Comparison of ENCODE assay signal across 8 mouse cellular contexts in the genomic region with DNA sequence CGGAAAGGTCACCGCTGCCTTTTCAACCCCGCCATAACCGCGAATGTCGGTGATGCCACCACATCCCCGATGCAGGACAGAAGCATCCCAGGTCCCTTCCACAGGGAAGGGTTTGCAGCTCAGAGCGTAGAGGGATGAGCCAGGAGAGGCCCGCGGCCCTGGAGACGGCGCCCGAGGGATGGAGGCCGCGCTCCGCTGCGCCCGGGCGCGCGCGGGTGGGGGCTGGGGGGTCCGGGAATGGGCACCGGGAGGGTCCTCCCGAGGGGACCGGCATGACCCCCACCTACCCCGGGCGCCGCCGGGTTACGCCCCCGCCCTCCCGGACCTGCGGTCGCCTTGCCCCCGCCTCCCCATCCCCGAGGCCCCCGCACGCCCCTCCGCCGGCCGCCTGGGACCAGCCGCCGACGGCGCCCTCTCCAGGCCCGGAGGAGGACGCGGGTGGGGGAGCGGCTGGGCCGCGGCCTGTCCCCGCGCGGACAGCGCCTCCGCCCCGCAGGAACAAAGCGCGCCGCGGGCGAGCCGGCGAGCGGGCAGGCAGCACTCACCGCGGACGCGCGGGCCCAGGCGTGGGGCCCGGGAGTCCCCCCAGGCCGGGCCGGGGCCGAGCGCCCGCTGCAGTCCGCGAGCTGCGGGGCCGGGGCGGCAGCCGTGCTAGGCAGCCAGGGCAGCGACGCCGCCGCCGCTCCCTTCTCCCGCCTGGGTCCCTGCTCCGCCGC. TPM values are rescaled to one million over a fixed set of nuclear protein-coding genes. Genes with fewer than 3 reads are reported as not detected.
DNase-seq lines count a peak whose midpoint lies in the region; ATAC-seq and TF ChIP-seq lines count a peak whose summit lies in the region.

No protein-coding gene starts in this region.

- peak; percentile 72 for ATAC-seq in embryonic facial prominence, embryonic 11.5 days (replicated peaks; ENCODE audit: insufficient number of reproducible peaks, low FRiP score, low TSS enrichment, low read depth)
- peak; percentile 85 for ATAC-seq in kidney, embryonic 16.5 days (ENCODE audit: low FRiP score, low TSS enrichment)
- ATAC-seq in liver, embryonic 15.5 days (ENCODE audit: insufficient read depth): peak; percentile 81

- H3K9ac ChIP-seq in embryonic facial prominence, embryonic 11.5 days (replicated peaks; ENCODE audit: low read length): peak overlapping the region; percentile 98
- peak overlapping the region; percentile 93 for H3K9ac ChIP-seq in heart, adult 2 months (ENCODE audit: low read depth, low read length)
- peak overlapping the region; percentile 99 for H3K9ac ChIP-seq in kidney, embryonic 16.5 days (replicated peaks; ENCODE audit: low read length)
- H3K9ac ChIP-seq in liver, embryonic 15.5 days: peak overlapping the region; percentile 90

- TF ChIP-seq EP300 in heart, adult 2 months (IDR thresholded peaks at IDR 0.05; ENCODE audit: insufficient read depth, low read depth, low read length): no peak

- TF ChIP-seq CTCF in heart, adult 2 months (IDR thresholded peaks at IDR 0.05): peak; percentile 47

- under 1% methylated on average over 63 of the region's 92 CpGs for WGBS in embryonic facial prominence, embryonic 11.5 days
- under 1% methylated on average over 56 of the region's 92 CpGs for WGBS in heart, adult 2 months
- under 1% methylated on average over 46 of the region's 92 CpGs for WGBS in kidney, embryonic 16.5 days
- under 1% methylated on average over 69 of the region's 92 CpGs for WGBS in liver, embryonic 15.5 days (ENCODE audit: insufficient replicate concordance)

- no peaks in the 10 kb centered on the region for H3K4me1 ChIP-seq in embryonic facial prominence, embryonic 11.5 days (ENCODE audit: control insufficient read depth, insufficient read depth, low read length)
- peaks cover 5% of the 10 kb centered on the region for H3K4me1 ChIP-seq in heart, adult 2 months (ENCODE audit: control insufficient read depth, insufficient read depth, low read length)
- H3K4me1 ChIP-seq in kidney, embryonic 16.5 days (ENCODE audit: insufficient read depth, low read length): peaks cover 25% of the 10 kb centered on the region
- H3K4me1 ChIP-seq in liver, embryonic 15.5 days (replicated peaks): peaks cover 36% of the 10 kb centered on the region

- no peak for TF ChIP-seq POLR2A in heart, adult 2 months (IDR thresholded peaks at IDR 0.05; ENCODE audit: insufficient read depth, low read depth, low read length)

- DNase-seq in spleen, postnatal 10 days (ENCODE audit: low spot score in 2 of 2): peak; percentile 14 to 46
- DNase-seq in spleen, postnatal 36 days (ENCODE audit: low spot score in 2 of 2): no peak
- DNase-seq in embryonic facial prominence, embryonic 11.5 days (ENCODE audit: low spot score): peak; percentile 71
- peak in 1 of 2 experiments; percentile 81 for DNase-seq in heart, adult 2 months
- DNase-seq in neural tube, embryonic 10.5 days (ENCODE audit: extremely low spot score, low spot score): peak; percentile 76
- DNase-seq in urinary bladder, postnatal 25 days (ENCODE audit: low spot score): peak; percentile 49

- peak overlapping the region; percentile 93 for H3K4me3 ChIP-seq in embryonic facial prominence, embryonic 11.5 days (ENCODE audit: low read depth, low read length)
- H3K4me3 ChIP-seq in heart, adult 2 months: peak overlapping the region; percentile 93
- peak overlapping the region; percentile 92 for H3K4me3 ChIP-seq in kidney, embryonic 16.5 days (ENCODE audit: low read length)
- H3K4me3 ChIP-seq in liver, embryonic 15.5 days (replicated peaks): peak overlapping the region; percentile 90

- no peaks in the 10 kb centered on the region for H3K36me3 ChIP-seq in embryonic facial prominence, embryonic 11.5 days (replicated peaks; ENCODE audit: control insufficient read depth, insufficient read depth, low read depth, low read length)
- no peaks in the 10 kb centered on the region for H3K36me3 ChIP-seq in heart, adult 2 months (ENCODE audit: control insufficient read depth, insufficient read depth, low read length)
- no peaks in the 10 kb centered on the region for H3K36me3 ChIP-seq in kidney, embryonic 16.5 days (ENCODE audit: insufficient read depth, low read length)
- H3K36me3 ChIP-seq in liver, embryonic 15.5 days (replicated peaks): no peaks in the 10 kb centered on the region

- no peaks in the 10 kb centered on the region for H3K9me3 ChIP-seq in embryonic facial prominence, embryonic 11.5 days (replicated peaks; ENCODE audit: control insufficient read depth, low read length)
- no peaks in the 10 kb centered on the region for H3K9me3 ChIP-seq in kidney, embryonic 16.5 days (ENCODE audit: low read length)
- H3K9me3 ChIP-seq in liver, embryonic 15.5 days (replicated peaks): no peaks in the 10 kb centered on the region

- intact Hi-C loops in heart, adult 2 months (cut with DNase I): loop anchor here (5.0 kb wide), 2 partner anchors 42 to 62 kb away; no protein-coding TSS in a partner anchor

- H3K79me2 ChIP-seq in heart, adult 2 months (replicated peaks; ENCODE audit: control insufficient read depth, insufficient read depth, low read length): peaks cover 4% of the 10 kb centered on the region

- peak overlapping the region; percentile 57 for H3K4me2 ChIP-seq in embryonic facial prominence, embryonic 11.5 days (ENCODE audit: low read depth, low read length)
- H3K4me2 ChIP-seq in kidney, embryonic 16.5 days (replicated peaks; ENCODE audit: low read depth, low read length): peak overlapping the region; percentile 71
- H3K4me2 ChIP-seq in liver, embryonic 15.5 days: peak overlapping the region; percentile 92

- peak overlapping the region; percentile 93 for H3K27ac ChIP-seq in embryonic facial prominence, embryonic 11.5 days (replicated peaks; ENCODE audit: low read depth, low read length)
- H3K27ac ChIP-seq in heart, adult 2 months: peak overlapping the region; percentile 87
- peak overlapping the region; percentile 95 for H3K27ac ChIP-seq in kidney, embryonic 16.5 days (ENCODE audit: low read length)
- H3K27ac ChIP-seq in liver, embryonic 15.5 days (replicated peaks): peak overlapping the region; percentile 79

- no peaks in the 10 kb centered on the region for H3K27me3 ChIP-seq in embryonic facial prominence, embryonic 11.5 days (ENCODE audit: control insufficient read depth, insufficient read depth, low read length)
- H3K27me3 ChIP-seq in heart, adult 2 months (ENCODE audit: control insufficient read depth, insufficient read depth, low read length): no peaks in the 10 kb centered on the region
- no peaks in the 10 kb centered on the region for H3K27me3 ChIP-seq in kidney, embryonic 16.5 days (ENCODE audit: insufficient read depth, low read length)
- H3K27me3 ChIP-seq in liver, embryonic 15.5 days: no peaks in the 10 kb centered on the region

RNA-seq across cellular contexts. Expression of a gene that starts 0.5 kb away (rescaled TPM):
- 17.4 and 17.7 TPM in 2 replicates for polyA plus RNA-seq in embryonic facial prominence, embryonic 11.5 days (2014; fragmentation: Nextera tagmentation; extraction: Ambion mirVana)
- total RNA-seq in heart, adult 2 months (2021): 10 to 100 TPM; 29.0 to 29.3 TPM
- polyA plus RNA-seq in heart, adult 2 months (2012; rRNA removed): 11.6 and 13.9 TPM in 2 replicates
- polyA plus RNA-seq in kidney, embryonic 16.5 days (2015; fragmentation: Nextera tagmentation; extraction: Ambion mirVana): 20.1 and 22.4 TPM in 2 replicates
- polyA plus RNA-seq in liver, embryonic 15.5 days (2015; fragmentation: Nextera tagmentation; extraction: Ambion mirVana): 3.4 and 4.2 TPM in 2 replicates

Comparison
In these comparisons a context has a peak if more than half of its experiments do, and no peak if none do; other contexts are left out.
1. DNase-seq: peak in spleen, postnatal 10 days (2 of 2), embryonic facial prominence, embryonic 11.5 days (single experiment), neural tube, embryonic 10.5 days (single experiment) and urinary bladder, postnatal 25 days (single experiment); none in spleen, postnatal 36 days (0 of 2).
2. Peak in every context shown above with its lines, with median percentiles within 50 percentile points of each other: ATAC-seq, H3K27ac ChIP-seq, H3K4me2 ChIP-seq, H3K4me3 ChIP-seq and H3K9ac ChIP-seq.